Mouse (Mus musculus): ENCODE measurements around the gene Gm28047.

- TF ChIP-seq CTCF (IDR thresholded peaks at IDR 0.05; ENCODE audit: control insufficient read depth, insufficient read depth, low read length) = no peak
- no peak for TF ChIP-seq POLR2A (IDR thresholded peaks at IDR 0.05; ENCODE audit: borderline replicate concordance, control insufficient read depth, low read depth, low read length)
These were observed 34.3 kb downstream of the Gm28047 start for GRCm38 (mm10) chr15:102590567-102590966.
